Mouse (Mus musculus) heart, adult 8-10 months (tissue): ENCODE measurements around the gene Cga. TPM values are rescaled to one million over a fixed set of nuclear protein-coding genes. Genes with fewer than 3 reads are reported as not detected.

Experiments
- DNase-seq: peaks from one replicate; pipeline ENCODE4 v3.0.0; 2022; ENCODE audit warnings: low spot score
- total RNA-seq, 4 experiments: library from RNA; stranded (reverse); gene quantifications; 2 replicates each; pipeline ENCODE4 v1.2.4; 2022

Gene Cga
- total RNA-seq, result not detected

- DNase-seq, result no peak
These were observed at the start of gene Cga for GRCm38 (mm10) chr4:34893479-34893878. Cga (plus strand) TSS chr4:34893779.

GRCm38 (mm10) chr4:34843839-34844238 lies 49.7 kb upstream of the Cga start:
- no peak for DNase-seq

- no peak for DNase-seq
These were observed 45.8 kb upstream of the Cga start for GRCm38 (mm10) chr4:34847679-34848309.

GRCm38 (mm10) chr4:34850156-34850555 lies 43.4 kb upstream of the Cga start:
- DNase-seq, result no peak

GRCm38 (mm10) chr4:34852051-34852450 lies 41.5 kb upstream of the Cga start:
- DNase-seq, result peak; percentile 20

GRCm38 (mm10) chr4:34855966-34856365 lies 37.6 kb upstream of the Cga start:
- no peak for DNase-seq

- DNase-seq, result no peak
These were observed 34.7 kb upstream of the Cga start for GRCm38 (mm10) chr4:34858903-34859302.

GRCm38 (mm10) chr4:34859416-34859815 lies 34.2 kb upstream of the Cga start:
- DNase-seq, result no peak

GRCm38 (mm10) chr4:34861438-34861837 lies 32.1 kb upstream of the Cga start:
- no peak for DNase-seq

GRCm38 (mm10) chr4:34869813-34870212 lies 23.8 kb upstream of the Cga start:
- no peak for DNase-seq

GRCm38 (mm10) chr4:34872896-34873495 lies 20.6 kb upstream of the Cga start:
- peak; percentile 32 for DNase-seq

- DNase-seq, result no peak
These were observed 19.3 kb upstream of the Cga start for GRCm38 (mm10) chr4:34874234-34874633.

- DNase-seq, result no peak
These were observed 12.5 kb upstream of the Cga start for GRCm38 (mm10) chr4:34880921-34881650.

GRCm38 (mm10) chr4:34881851-34882250 lies 11.7 kb upstream of the Cga start:
- no peak for DNase-seq

- DNase-seq, result no peak
These were observed 11.2 kb upstream of the Cga start for GRCm38 (mm10) chr4:34882291-34882769.

GRCm38 (mm10) chr4:34882818-34883217 lies 10.8 kb upstream of the Cga start, which contains the start of gene Zfp292:
Zfp292 (minus strand) TSS chr4:34882960.
- peak; percentile 92 for DNase-seq

- DNase-seq, result no peak
These were observed 10.1 kb upstream of the Cga start for GRCm38 (mm10) chr4:34883366-34884029.

GRCm38 (mm10) chr4:34885631-34886351 lies 7.8 kb upstream of the Cga start:
- no peak for DNase-seq

GRCm38 (mm10) chr4:34886490-34887111 lies 7.0 kb upstream of the Cga start:
- peak; percentile 77 for DNase-seq

- no peak for DNase-seq
These were observed 6.3 kb upstream of the Cga start for GRCm38 (mm10) chr4:34887295-34887694.
